Mouse (Mus musculus): ENCODE results near the gene Foxk2.

GRCm38 (mm10) chr11:121228129-121229017, 31.4 kb upstream of the Foxk2 start:
- TF ChIP-seq CTCF (IDR thresholded peaks at IDR 0.05; ENCODE audit: control insufficient read depth, insufficient read depth, insufficient replicate concordance, low read depth, low read length) (no peak), POLR2A (IDR thresholded peaks at IDR 0.05; ENCODE audit: control insufficient read depth, low read depth, low read length) (no peak)

Measured in testis, adult 2 months (tissue).